Mouse (Mus musculus) myocyte (in vitro differentiated cells): ENCODE data around the gene Mrpl39.
A peak's percentile ranks its signal among the peaks of the same experiment; 100 is the strongest.

Experiments
- CEBPB ChIP-seq: IDR thresholded peaks from 2 replicates; pipeline ENCODE4 v1.6.1; 2011; ENCODE audit warnings: mild to moderate bottlenecking, moderate library complexity; ENCODE audit not compliant: poor library complexity, insufficient read depth, severe bottlenecking
- E2F4 ChIP-seq: IDR thresholded peaks from one replicate; pipeline ENCODE4 v1.6.1; 2011; ENCODE audit warnings: mild to moderate bottlenecking, control low read depth, moderate library complexity; ENCODE audit not compliant: insufficient read depth
- MAX ChIP-seq: IDR thresholded peaks from one replicate; pipeline ENCODE4 v1.6.1; 2011; ENCODE audit warnings: low read depth, mild to moderate bottlenecking, control low read depth
- MYOD1 ChIP-seq, 3 experiments: IDR thresholded peaks; one replicate each; pipeline ENCODE4 v1.6.1; 2011; ENCODE audit warnings: control low read depth in 2 of 3, low read depth in 2 of 3, mild to moderate bottlenecking in 2 of 3, moderate library complexity in 1 of 3; ENCODE audit not compliant: insufficient read length in 2 of 3, control insufficient read depth in 1 of 3
- POLR2A ChIP-seq: IDR thresholded peaks from one replicate; pipeline ENCODE4 v1.6.1; 2011; ENCODE audit warnings: low read depth, mild to moderate bottlenecking, control low read depth, moderate library complexity; ENCODE audit not compliant: insufficient read length
- USF1 ChIP-seq: IDR thresholded peaks from one replicate; pipeline ENCODE4 v1.6.1; 2011; ENCODE audit warnings: low read depth, mild to moderate bottlenecking, control low read depth, moderate library complexity

- TF ChIP-seq MAX (no peak), POLR2A (no peak), CEBPB (no peak), USF1 (peak; percentile 73), MYOD1 (IDR thresholded peaks at IDR 0.05; ENCODE audit: control insufficient read depth in 1 of 3, insufficient read length in 2 of 3, low read depth in 2 of 3) (no peak), E2F4 (no peak)
These were observed 58.2 kb downstream of the Mrpl39 start for GRCm38 (mm10) chr16:84677292-84677691.
